8 mouse cellular contexts compared by ENCODE assay signal in genomic region chr7:25179606-25180161, GRCm38 (mm10). TPM values are rescaled to one million over a fixed set of nuclear protein-coding genes. Genes with fewer than 3 reads are reported as not detected.
DNase-seq lines count a peak whose midpoint lies in the region; ATAC-seq and TF ChIP-seq lines count a peak whose summit lies in the region.

Gene Pou2f2, minus strand, starts transcription at chr7:25179726.

- H3K27ac ChIP-seq in forebrain, embryonic 11.5 days (ENCODE audit: low read depth, low read length) = peak within 1 kb of the TSS; percentile 92
- no peak within 1 kb of the TSS for H3K27ac ChIP-seq in heart, embryonic 15.5 days
- no peak within 1 kb of the TSS for H3K27ac ChIP-seq in liver, embryonic 13.5 days
- no peak within 1 kb of the TSS for H3K27ac ChIP-seq in stomach, postnatal 0 days (replicated peaks)

- peaks cover 39% of the 10 kb centered on the region for H3K27me3 ChIP-seq in forebrain, embryonic 11.5 days (ENCODE audit: control insufficient read depth, insufficient read depth, low read length)
- H3K27me3 ChIP-seq in heart, embryonic 15.5 days = peaks cover 96% of the 10 kb centered on the region
- peaks cover 99% of the 10 kb centered on the region for H3K27me3 ChIP-seq in liver, embryonic 13.5 days
- peaks cover 26% of the 10 kb centered on the region; the same call in 1 of the 2 replicates for H3K27me3 ChIP-seq in stomach, postnatal 0 days (ENCODE audit: control insufficient read depth, insufficient read depth, low read length)

- H3K9ac ChIP-seq in forebrain, embryonic 11.5 days (ENCODE audit: low read length) = peak within 1 kb of the TSS; percentile 73
- 0 out of 2 replicates have a peak within 1 kb of the TSS, but pooled peaks have one; percentile 26 for H3K9ac ChIP-seq in heart, embryonic 15.5 days
- H3K9ac ChIP-seq in liver, embryonic 13.5 days = no peak within 1 kb of the TSS
- H3K9ac ChIP-seq in stomach, postnatal 0 days (ENCODE audit: low read length) = peak within 1 kb of the TSS; percentile 8; the same call in 1 of the 2 replicates

- no peaks in the 10 kb centered on the region; the same call in 1 of the 2 replicates for H3K4me1 ChIP-seq in forebrain, embryonic 11.5 days (replicated peaks; ENCODE audit: control insufficient read depth, insufficient read depth, low read length)
- peaks cover 25% of the 10 kb centered on the region for H3K4me1 ChIP-seq in heart, embryonic 15.5 days (replicated peaks)
- peaks cover 42% of the 10 kb centered on the region for H3K4me1 ChIP-seq in liver, embryonic 13.5 days (replicated peaks)
- H3K4me1 ChIP-seq in stomach, postnatal 0 days (replicated peaks; ENCODE audit: control insufficient read depth, insufficient read depth) = no peaks in the 10 kb centered on the region; the same call in 1 of the 2 replicates

- 0% methylated on average over 37 of the region's 56 CpGs for WGBS in forebrain, embryonic 11.5 days
- under 1% methylated on average over 27 of the region's 56 CpGs for WGBS in heart, embryonic 15.5 days
- 1% methylated on average over 54 of the region's 56 CpGs for WGBS in liver, embryonic 13.5 days (ENCODE audit: insufficient replicate concordance)
- under 1% methylated on average over 27 of the region's 56 CpGs for WGBS in stomach, postnatal 0 days

- peak; percentile 68 for ATAC-seq in CD4-positive, CD25-positive, alpha-beta regulatory T cell, adult 4 months
- ATAC-seq in forebrain, embryonic 11.5 days (replicated peaks; ENCODE audit: low FRiP score) = peak; percentile 91
- ATAC-seq in heart, embryonic 15.5 days (replicated peaks; ENCODE audit: insufficient number of reproducible peaks, insufficient read depth, low FRiP score, low read depth) = peak; percentile 77; the same call in 1 of the 2 replicates
- peak; percentile 70 for ATAC-seq in liver, embryonic 13.5 days (ENCODE audit: low read depth)
- peak; percentile 79 for ATAC-seq in stomach, postnatal 0 days (ENCODE audit: low FRiP score, low TSS enrichment)

- TF ChIP-seq CTCF in stomach, postnatal 0 days (IDR thresholded peaks at IDR 0.05; ENCODE audit: low read depth) = peak; percentile 63

- no peak for TF ChIP-seq EP300 in stomach, postnatal 0 days (optimal IDR thresholded peaks at IDR 0.05)

- H3K4me2 ChIP-seq in forebrain, embryonic 11.5 days (ENCODE audit: low read depth, low read length, severe bottlenecking) = peak within 1 kb of the TSS; percentile 79
- H3K4me2 ChIP-seq in heart, embryonic 15.5 days = peak within 1 kb of the TSS; percentile 75
- H3K4me2 ChIP-seq in liver, embryonic 13.5 days = peak within 1 kb of the TSS; percentile 57
- H3K4me2 ChIP-seq in stomach, postnatal 0 days (replicated peaks; ENCODE audit: low read depth) = peak within 1 kb of the TSS; percentile 78

- no peaks in the 10 kb centered on the region for H3K36me3 ChIP-seq in forebrain, embryonic 11.5 days (ENCODE audit: control insufficient read depth, insufficient read depth, low read length)
- H3K36me3 ChIP-seq in heart, embryonic 15.5 days = no peaks in the 10 kb centered on the region
- H3K36me3 ChIP-seq in liver, embryonic 13.5 days = no peaks in the 10 kb centered on the region
- no peaks in the 10 kb centered on the region for H3K36me3 ChIP-seq in stomach, postnatal 0 days (ENCODE audit: control insufficient read depth, insufficient read depth, low read length)

- H3K9me3 ChIP-seq in forebrain, embryonic 11.5 days (ENCODE audit: control insufficient read depth, low read length) = no peaks in the 10 kb centered on the region
- no peaks in the 10 kb centered on the region for H3K9me3 ChIP-seq in heart, embryonic 15.5 days (replicated peaks)
- no peaks in the 10 kb centered on the region for H3K9me3 ChIP-seq in liver, embryonic 13.5 days (replicated peaks)
- no peaks in the 10 kb centered on the region for H3K9me3 ChIP-seq in stomach, postnatal 0 days (ENCODE audit: control insufficient read depth, low read length)

- H3K4me3 ChIP-seq in forebrain, embryonic 11.5 days (ENCODE audit: low read depth, low read length) = peak within 1 kb of the TSS; percentile 53
- H3K4me3 ChIP-seq in heart, embryonic 15.5 days = peak within 1 kb of the TSS; percentile 52
- H3K4me3 ChIP-seq in liver, embryonic 13.5 days (replicated peaks) = peak within 1 kb of the TSS; percentile 48
- peak within 1 kb of the TSS; percentile 43 for H3K4me3 ChIP-seq in stomach, postnatal 0 days (ENCODE audit: low read depth, low read length)

- DNase-seq in brain, adult 2 months (ENCODE audit: low read depth, low spot score) = peak; percentile 95
- peak; percentile 94 for DNase-seq in forebrain, embryonic 11.5 days (ENCODE audit: low spot score)
- DNase-seq in kidney, postnatal 36 days = peak; percentile 56 to 78
- no peak for DNase-seq in liver, embryonic 13.5 days
- peak; percentile 76 for DNase-seq in naive thymus-derived CD4-positive, alpha-beta T cell, adult 2 months (ENCODE audit: low read depth)
- DNase-seq in stomach, postnatal 0 days (ENCODE audit: low spot score) = peak; percentile 73

RNA-seq across cellular contexts. Expression of gene Pou2f2, which starts in this region (rescaled TPM):
- polyA plus RNA-seq in CD4-positive, CD25-positive, alpha-beta regulatory T cell, adult 4 months (2017; shearing (Covaris generic)) = 10 to 100 TPM; 25.9 to 29.4 TPM
- polyA plus RNA-seq in forebrain, embryonic 11.5 days (2014; fragmentation: Nextera tagmentation; extraction: Ambion mirVana) = 16.8 and 19.9 TPM in 2 replicates
- polyA plus RNA-seq in heart, embryonic 15.5 days (2015; fragmentation: Nextera tagmentation; extraction: Ambion mirVana) = 0.49 and 1.9 TPM in 2 replicates
- polyA plus RNA-seq in liver, embryonic 13.5 days (2015; fragmentation: Nextera tagmentation; extraction: Ambion mirVana) = 1.5 and 1.6 TPM in 2 replicates
- polyA plus RNA-seq in stomach, postnatal 0 days (2015; fragmentation: Nextera tagmentation; extraction: Ambion mirVana) = 0.52 and 0.67 TPM in 2 replicates

Comparison
In these comparisons a context has a peak if more than half of its experiments do, and no peak if none do; other contexts are left out.
1. Peak in DNase-seq, ATAC-seq, H3K4me3 ChIP-seq, H3K9ac ChIP-seq and H3K4me2 ChIP-seq in stomach, postnatal 0 days; RNA of the gene not detected or under 1 TPM.